Mouse (Mus musculus) urinary bladder, postnatal 14 days (tissue): Measurements from ENCODE around the gene Isx.
A peak's percentile ranks its signal among the peaks of the same experiment; 100 is the strongest.

Source experiments
- DNase-seq: peaks from one replicate; pipeline ENCODE4 v3.0.0; 2021; ENCODE audit warnings: low spot score

The Isx gene

DNA sequence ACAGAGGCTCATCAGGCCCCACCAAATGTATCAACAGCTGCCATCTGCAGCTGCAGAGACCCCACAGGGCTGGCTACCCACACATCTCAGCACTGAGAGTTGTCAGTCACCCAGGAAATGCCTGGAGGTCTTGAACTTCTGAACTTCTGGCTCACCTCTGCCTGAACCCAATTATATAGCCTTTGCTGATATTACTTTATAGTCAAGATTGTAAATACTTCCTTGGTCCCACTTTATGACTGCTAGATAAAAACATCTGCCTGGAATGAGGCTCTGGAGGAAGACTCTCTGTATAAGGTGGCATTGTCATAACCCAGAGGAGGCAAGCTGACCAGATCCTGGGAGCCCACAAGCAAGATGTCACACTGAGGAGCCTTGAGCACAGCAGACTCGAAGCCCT, 28.8 kb downstream of the Isx start:
- no peak for DNase-seq

DNA sequence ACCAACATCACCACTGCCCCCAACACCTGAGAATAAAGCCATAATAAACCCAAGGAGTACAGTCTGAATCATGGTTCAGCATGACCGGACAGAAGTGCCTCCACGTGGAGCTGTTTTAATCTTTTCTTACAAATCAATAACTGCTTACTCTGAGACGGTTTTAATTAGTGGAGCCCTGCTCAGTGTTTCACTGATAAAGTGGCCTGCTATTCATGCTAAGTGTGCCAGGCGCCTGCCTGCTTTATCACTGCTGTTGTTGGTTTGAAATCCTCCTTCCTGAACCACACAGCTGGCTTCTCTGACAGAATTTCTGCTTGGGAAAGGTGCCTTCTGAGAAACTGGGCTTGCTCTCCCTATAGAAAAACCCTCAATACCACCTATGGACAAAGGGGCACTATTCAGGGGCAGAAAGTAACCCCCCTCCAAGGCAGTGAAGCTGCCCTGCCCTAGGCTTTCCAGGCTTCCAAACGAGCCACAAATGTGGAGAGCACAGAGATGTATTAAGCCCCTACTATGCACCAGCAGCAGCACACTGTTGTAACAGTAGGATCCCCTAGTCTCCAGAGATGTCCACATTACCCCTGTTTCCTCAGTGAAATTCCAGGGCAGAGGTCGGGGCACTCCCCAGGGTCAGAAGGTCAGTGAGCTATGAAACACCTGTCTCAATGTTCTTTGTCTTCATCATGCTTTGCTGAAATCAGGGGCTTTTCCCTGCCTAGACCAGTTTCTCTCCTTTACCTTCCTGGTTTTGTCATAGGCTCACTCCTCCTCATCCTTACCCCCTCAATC, 30.3 kb downstream of the Isx start:
- DNase-seq = no peak

DNA sequence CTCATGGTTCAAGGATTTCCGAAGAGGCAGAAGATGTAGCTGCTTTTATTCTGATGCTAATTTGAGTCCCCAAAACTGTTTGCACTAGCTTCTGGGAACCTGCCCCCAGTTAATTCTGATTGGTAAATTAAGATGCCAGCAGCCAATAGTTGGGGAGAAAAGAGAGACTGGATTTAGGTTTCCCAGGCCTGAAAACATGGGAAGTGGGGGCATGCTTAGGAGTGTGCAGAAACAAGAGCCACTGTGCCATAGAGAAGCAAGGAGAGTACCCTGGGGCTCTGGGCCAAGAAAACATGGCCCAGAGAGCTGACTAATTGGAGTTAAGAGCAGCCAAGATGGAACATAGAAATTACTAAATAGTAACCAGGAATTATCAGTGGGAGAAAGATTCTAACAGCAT, 33.4 kb downstream of the Isx start:
- no peak for DNase-seq

DNA sequence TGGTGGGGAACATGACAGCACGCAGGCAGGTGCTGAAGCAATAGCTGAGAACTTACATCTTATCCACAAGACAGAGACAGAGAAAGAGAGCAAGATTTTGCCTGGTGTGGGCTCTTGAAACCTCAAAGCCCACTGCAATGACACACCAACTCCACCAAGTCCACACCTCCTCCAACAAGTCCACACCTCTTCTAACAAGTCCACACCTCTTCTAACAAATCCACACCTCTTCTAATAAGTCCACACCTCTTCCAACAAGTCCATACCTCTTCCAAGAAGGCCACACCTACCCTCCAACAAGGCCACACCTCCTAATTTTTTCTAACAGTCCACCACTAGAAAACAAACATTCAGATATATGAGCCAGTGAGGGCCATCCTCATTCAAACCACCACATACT, 37.7 kb downstream of the Isx start:
- no peak for DNase-seq

DNA sequence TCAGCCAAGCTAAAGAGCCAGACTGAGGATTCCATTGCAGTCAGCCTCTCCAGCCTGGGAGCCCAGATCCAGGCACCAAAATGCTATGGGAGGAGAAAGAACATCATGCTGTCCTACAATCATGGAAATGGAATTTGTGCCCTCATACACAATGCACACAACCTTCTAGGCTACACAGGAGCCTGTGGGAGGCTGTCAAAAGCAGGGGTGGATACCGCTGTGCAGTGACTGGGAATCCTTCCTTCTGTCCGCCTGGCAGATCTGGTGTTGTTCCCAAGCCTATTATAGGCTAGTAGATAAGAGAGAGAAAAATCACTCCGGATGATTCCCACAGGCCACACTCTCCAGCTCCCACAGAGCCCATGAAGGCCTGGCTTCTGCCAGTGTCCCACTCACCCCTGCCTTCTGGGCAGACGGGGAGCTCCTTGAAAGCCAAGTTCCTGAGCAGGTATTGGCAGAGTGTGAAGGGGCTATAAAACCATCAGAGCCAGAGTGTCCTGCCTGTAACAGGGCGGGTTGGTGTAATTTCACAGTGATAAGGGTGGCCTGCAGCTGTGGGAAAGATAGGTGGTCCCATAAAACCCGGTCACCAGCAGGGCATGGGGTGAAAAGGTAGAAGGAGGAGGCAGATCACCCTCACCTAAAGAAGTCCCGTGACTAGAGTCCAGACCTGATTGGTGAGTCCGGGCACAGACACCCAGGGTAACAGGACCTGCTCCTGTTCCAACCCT, 47.9 kb downstream of the Isx start:
- no peak for DNase-seq

DNA sequence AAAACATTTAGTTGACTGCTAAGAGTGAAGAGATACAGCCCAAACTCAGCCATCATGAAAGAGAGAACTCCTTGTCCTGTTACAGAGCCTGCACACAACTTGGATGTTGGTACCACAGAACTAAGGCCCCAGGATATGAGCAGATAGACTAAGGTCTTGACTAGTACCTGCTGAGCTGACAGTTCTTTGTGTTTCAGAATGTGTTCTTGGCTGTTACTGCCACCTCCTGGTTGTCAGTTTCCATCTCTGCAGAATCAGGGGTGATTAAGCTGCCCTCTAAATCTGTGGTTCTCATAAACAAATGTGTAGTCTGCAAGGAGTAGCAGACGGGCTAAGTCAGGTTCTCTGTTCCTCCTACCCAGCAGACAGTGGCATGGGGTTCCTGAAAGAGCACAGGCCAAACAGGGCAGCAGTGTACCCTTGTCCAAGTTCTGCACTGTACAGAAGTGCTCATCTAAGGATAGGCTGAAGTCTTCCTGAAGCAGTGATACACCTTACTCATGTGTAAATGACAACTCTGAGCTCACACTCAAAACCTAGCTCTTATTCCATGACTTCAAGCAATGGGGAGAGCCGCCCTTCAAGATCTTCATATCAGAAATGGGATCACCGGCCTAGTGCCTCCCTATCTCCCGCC, 49.0 kb downstream of the Isx start:
- no peak for DNase-seq

DNA sequence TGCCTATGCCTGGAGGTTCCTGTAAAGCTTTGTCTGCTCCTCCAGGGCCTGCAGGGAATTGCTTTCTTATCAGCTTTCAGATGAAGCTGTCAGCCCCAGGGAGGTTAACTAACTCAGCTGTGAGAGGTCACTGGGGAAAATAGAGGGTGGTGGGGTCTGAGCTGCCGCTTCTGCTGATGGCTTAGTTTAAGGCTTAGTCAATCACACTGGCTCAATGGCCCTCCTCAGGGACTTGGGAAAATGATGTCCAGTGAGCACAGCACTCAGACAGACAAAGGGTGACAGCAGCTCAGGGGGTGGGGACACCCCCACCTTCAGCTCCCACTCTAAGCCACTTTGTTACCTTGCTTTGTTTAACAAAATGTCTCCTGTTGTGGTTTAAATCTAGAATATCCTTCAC, 55.0 kb downstream of the Isx start:
- DNase-seq = no peak

DNA sequence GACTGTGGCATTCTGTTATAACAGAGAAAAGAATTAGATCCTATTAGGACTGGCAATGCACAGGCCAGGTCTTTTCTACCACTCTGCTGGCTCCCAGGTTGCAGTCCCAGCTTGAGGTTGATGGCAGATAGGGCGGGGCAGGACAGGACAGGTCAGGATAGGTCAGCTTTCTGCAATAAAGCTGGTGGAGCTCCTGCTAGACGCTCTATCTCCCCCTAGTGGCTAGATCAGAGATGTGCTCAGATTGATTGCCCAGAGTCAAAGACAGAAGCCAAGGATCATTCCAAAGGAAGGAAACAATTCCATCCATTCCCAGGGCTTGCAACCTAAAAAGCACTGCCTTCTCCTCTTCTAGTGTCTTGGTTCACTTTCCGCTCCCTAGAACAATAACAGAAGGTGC, 57.8 kb downstream of the Isx start:
- peak; percentile 9 for DNase-seq

DNA sequence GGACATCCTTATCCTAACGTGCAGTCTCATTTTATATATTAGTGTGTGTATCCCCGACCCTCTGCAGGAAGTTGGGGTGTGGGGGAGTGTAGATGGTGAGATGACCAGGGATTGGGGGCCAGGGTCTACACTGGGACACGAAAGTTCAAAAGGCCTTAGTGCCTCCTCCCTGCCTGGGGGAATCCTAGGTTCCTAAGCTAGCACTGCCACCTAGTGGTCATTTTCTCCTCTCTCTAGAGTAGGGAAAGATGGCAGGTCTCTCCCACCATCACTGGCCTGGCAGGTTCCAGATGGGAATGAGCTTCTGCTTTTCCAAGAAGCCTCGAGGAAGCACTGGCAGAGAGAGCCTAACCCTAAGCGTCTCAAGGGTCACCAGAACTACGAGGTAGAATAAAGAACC, 62.3 kb downstream of the Isx start:
- DNase-seq = peak; percentile 53

DNA sequence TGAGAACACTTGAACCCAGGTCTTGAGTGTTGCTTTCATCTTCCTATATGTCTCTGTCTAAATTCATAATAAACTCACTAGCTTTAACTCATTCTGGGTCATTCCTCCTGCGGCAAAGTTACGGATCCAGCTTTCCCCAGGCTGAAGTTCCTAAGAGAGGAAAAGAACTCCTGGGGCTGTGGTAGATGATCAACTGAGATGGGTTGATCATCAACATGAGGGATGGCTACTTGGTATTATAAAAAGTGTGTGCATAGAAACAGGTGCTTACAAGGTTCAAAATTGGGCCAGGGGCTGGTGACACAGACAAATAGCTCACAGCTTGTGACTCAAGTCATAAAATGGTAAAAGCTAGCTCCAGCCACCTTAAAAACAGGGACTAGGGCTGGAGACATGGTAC, 63.7 kb downstream of the Isx start:
- DNase-seq = no peak

DNA sequence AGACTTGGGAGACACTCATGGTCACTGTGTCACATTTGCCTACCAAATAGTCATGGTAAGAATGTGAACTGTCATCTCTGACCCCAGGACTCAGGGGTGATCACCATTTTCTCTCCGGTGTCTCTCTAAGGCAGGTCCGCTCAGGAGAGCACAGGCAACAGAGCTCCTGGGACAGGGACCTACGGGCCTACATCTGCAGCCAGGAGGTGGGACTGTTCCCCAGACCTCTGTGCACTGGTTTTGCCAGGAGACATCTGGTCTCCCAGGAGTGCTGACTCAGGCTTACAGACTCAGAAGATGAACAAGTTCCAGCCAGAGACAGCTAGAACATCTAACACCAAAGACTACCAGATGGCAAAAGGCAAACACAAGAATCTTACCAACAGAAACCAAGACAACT, 69.1 kb downstream of the Isx start:
- no peak for DNase-seq
